Mouse (Mus musculus): Measurements from ENCODE around the gene Mfsd14a.

- TF ChIP-seq POLR2A (IDR thresholded peaks at IDR 0.05; ENCODE audit: low read depth, low read length), result no peak
- TF ChIP-seq CTCF (IDR thresholded peaks at IDR 0.05; ENCODE audit: extremely low read depth, insufficient read depth, insufficient read length, insufficient replicate concordance), result no peak
These were observed 41.7 kb downstream of the Mfsd14a start for GRCm38 (mm10) chr3:116620636-116621370.
